Mouse (Mus musculus) left cerebral cortex, adult 18-20 months (tissue): Measurements from ENCODE around the gene Ccdc126. TPM values are rescaled to one million over a fixed set of nuclear protein-coding genes. Genes with fewer than 3 reads are reported as not detected.

Experiments used
- DNase-seq, 2 experiments: peaks; one replicate each; pipeline ENCODE4 v3.0.0; 2021 to 2022; ENCODE audit warnings: low spot score in 2 of 2, mixed read lengths in 1 of 2
- total RNA-seq, 2 experiments: library from RNA; stranded (reverse); gene quantifications; 2 replicates each; pipeline ENCODE4 v1.2.3; 2021

The Ccdc126 gene
- total RNA-seq, 2 experiments from 2014 or later: 9.3 to 10.5 TPM

GRCm38 (mm10) chr6:49343737-49344469, 24.8 kb downstream of the Ccdc126 start:
- no peak for DNase-seq

- no peak for DNase-seq
Observed at GRCm38 (mm10) chr6:49349826-49350225, 30.8 kb downstream of the Ccdc126 start.

- no peak for DNase-seq
Observed at GRCm38 (mm10) chr6:49354613-49355012, 35.5 kb downstream of the Ccdc126 start.

GRCm38 (mm10) chr6:49355171-49355570, 36.1 kb downstream of the Ccdc126 start:
- DNase-seq: no peak

- no peak for DNase-seq
Observed at GRCm38 (mm10) chr6:49360420-49360819, 41.3 kb downstream of the Ccdc126 start.

- DNase-seq: peak; percentile 58 to 65
Observed at GRCm38 (mm10) chr6:49367159-49368054, 48.3 kb downstream of the Ccdc126 start, which contains the start of gene Fam221a. Gene Fam221a, plus strand, starts transcription at chr6:49367739.

- DNase-seq: no peak
Observed at GRCm38 (mm10) chr6:49368212-49368611, 49.1 kb downstream of the Ccdc126 start.

- no peak for DNase-seq
Observed at GRCm38 (mm10) chr6:49372705-49373104, 53.6 kb downstream of the Ccdc126 start.

- no peak for DNase-seq
Observed at GRCm38 (mm10) chr6:49373943-49374342, 54.9 kb downstream of the Ccdc126 start.

GRCm38 (mm10) chr6:49378328-49378727, 59.3 kb downstream of the Ccdc126 start:
- no peak for DNase-seq

Other genes with a start within 250 kb of the Ccdc126 start
- 10 to 100 TPM; 23.8 to 34.4 TPM for gene Malsu1, start 245.5 kb upstream of the Ccdc126 start, total RNA-seq
- gene Igf2bp3, start 104.3 kb upstream of the Ccdc126 start, total RNA-seq: not detected
- 10 to 100 TPM; 80.5 to 84.7 TPM for gene Tra2a, start 55.2 kb upstream of the Ccdc126 start, total RNA-seq
- 1 to 10 TPM; 1.2 to 1.3 TPM for gene Fam221a, start 48.5 kb downstream of the Ccdc126 start, total RNA-seq
- gene Stk31, start 76.3 kb downstream of the Ccdc126 start, total RNA-seq: 1 to 10 TPM; 1.4 to 1.6 TPM